Mouse (Mus musculus) bone marrow macrophage, adult 2 months (primary cell): ENCODE results near the gene Fbxo44.

Experiments
- CTCF ChIP-seq: IDR thresholded peaks from 2 replicates; pipeline ENCODE4 v1.5.1; 2012; ENCODE audit warnings: low read depth, mild to moderate bottlenecking, low read length, moderate library complexity
- POLR2A ChIP-seq: IDR thresholded peaks from 2 replicates; pipeline ENCODE4 v1.6.1; 2012; ENCODE audit warnings: mild to moderate bottlenecking, low read depth, low read length, borderline replicate concordance

- TF ChIP-seq CTCF (no peak), POLR2A (no peak)
Observed at GRCm38 (mm10) chr4:148173811-148174494, 13.7 kb upstream of the Fbxo44 start.
